Mouse (Mus musculus) embryonic facial prominence, embryonic 12.5 days (tissue): Measurements from ENCODE around the gene Stxbp5. TPM values are rescaled to one million over a fixed set of nuclear protein-coding genes. Genes with fewer than 3 reads are reported as not detected.

Experiments
- ATAC-seq: fragments of 200-750 bp; cut with Nextera tagmentation; 2 replicates; pipeline ENCODE4 v1.8.0; 2017; ENCODE audit not compliant: insufficient number of reproducible peaks, insufficient read depth, low FRiP score, low TSS enrichment
- H3K27ac ChIP-seq: fragments of 300-500 bp; sonication (generic); 2 replicates; pipeline ENCODE4 v1.5.1; 2016; ENCODE audit warnings: mild to moderate bottlenecking
- H3K27me3 ChIP-seq: fragments of 300-500 bp; sonication (generic); 2 replicates; pipeline ENCODE4 v1.6.1; 2016; ENCODE audit warnings: mild to moderate bottlenecking, moderate library complexity
- H3K36me3 ChIP-seq: fragments of 300-500 bp; sonication (generic); 2 replicates; pipeline ENCODE4 v1.6.1; 2016; ENCODE audit warnings: mild to moderate bottlenecking
- H3K4me1 ChIP-seq: fragments of 300-500 bp; sonication (generic); 2 replicates; pipeline ENCODE4 v1.6.1; 2016
- H3K4me2 ChIP-seq: fragments of 300-500 bp; sonication (generic); replicated peaks from 2 replicates; pipeline ENCODE4 v1.6.1; 2016; ENCODE audit warnings: mild to moderate bottlenecking, moderate library complexity
- H3K4me3 ChIP-seq: fragments of 300-500 bp; sonication (generic); 2 replicates; pipeline ENCODE4 v1.5.1; 2016; ENCODE audit warnings: mild to moderate bottlenecking
- H3K9ac ChIP-seq: fragments of 300-500 bp; sonication (generic); 2 replicates; pipeline ENCODE4 v1.6.1; 2016; ENCODE audit warnings: mild to moderate bottlenecking, moderate library complexity
- H3K9me3 ChIP-seq: fragments of 300-500 bp; sonication (generic); 2 replicates; pipeline ENCODE4 v1.6.1; 2016; ENCODE audit warnings: mild to moderate bottlenecking, moderate library complexity
- WGBS: fragments of 180-500 bp; shearing (Covaris S2); methylation state at CpG from one replicate; pipeline ENCODE4 v1.1.7; 2016; 5-methylcytosine and 5-hydroxymethylcytosine counted together
- polyA plus RNA-seq: library from polyadenylated mRNA; unstranded; fragments of >200 nt; fragmentation: Nextera tagmentation; extraction: Ambion mirVana; gene quantifications from 2 replicates; pipeline ENCODE4 v1.2.1, GENCODE M21; 2016

Gene Stxbp5
- polyA plus RNA-seq, 1 experiment from 2014 or later: 6.8 TPM

DNA sequence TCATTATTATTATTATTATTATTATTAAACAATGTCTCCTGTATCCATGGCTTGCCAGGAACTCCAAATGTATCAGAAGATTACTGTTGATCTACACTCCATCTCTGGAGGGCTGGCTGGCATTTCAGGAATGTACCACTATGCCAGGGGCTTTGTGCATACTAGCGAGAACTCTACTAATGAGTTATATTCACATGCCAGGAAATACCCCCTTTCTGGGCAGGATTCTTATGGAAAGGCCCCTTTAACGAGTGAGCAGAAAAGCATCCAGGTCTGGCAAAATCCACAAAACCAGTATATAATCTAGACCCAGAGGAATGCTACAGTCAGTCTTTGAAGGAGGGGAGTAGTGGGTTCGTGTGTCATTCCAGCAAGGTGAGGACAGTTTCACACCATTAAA is 167.0 kb downstream of the Stxbp5 start:
- no peaks in the 10 kb centered on the region for H3K9me3 ChIP-seq
- H3K36me3 ChIP-seq: no peaks in the 10 kb centered on the region
- H3K4me1 ChIP-seq: 0 out of 2 replicates have a peak, but pooled peaks cover 8% of the 10 kb centered on the region
- no peak overlapping the region for H3K4me2 ChIP-seq
- H3K4me3 ChIP-seq: no peak overlapping the region
- no peaks in the 10 kb centered on the region for H3K27me3 ChIP-seq
- H3K9ac ChIP-seq: no peak overlapping the region
- ATAC-seq: no peak
- WGBS: 70% methylated on average over 3 of the region's 3 CpGs
- H3K27ac ChIP-seq: no peak overlapping the region

DNA sequence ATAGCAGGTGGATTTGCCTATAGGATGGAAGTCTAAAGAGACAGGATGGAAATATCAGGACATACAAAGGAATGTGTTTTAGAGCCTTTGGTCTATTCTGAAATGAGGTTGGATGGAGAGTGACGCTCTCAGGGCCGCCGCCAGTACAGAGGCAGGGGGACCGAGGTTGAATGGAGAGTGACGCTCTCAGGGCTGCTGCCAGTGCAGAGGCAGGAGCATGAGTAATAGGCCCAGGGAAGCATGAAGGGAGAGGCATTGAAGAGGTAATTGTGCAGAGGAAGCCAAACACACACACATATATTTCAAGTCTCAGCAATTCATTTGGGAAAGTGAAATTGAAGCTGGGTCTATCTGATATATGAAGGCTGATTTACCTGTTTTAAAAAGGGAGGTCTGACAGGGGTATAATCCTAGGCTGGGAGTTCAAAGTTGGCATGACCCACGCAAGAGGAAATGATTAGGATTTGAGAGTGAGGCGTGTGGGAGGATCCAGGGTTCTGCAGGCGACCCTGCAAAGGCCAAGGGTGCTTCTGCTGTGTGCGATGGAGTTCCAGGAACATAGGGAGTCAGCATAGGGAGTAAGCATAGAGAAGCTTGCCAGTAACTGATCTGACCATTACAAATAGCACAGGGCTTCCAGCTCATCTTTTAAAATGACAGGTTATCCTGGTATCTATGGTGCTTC is 168.7 kb downstream of the Stxbp5 start:
- no peaks in the 10 kb centered on the region for H3K9me3 ChIP-seq
- 80% methylated on average over 9 of the region's 9 CpGs for WGBS
- no peaks in the 10 kb centered on the region for H3K36me3 ChIP-seq

DNA sequence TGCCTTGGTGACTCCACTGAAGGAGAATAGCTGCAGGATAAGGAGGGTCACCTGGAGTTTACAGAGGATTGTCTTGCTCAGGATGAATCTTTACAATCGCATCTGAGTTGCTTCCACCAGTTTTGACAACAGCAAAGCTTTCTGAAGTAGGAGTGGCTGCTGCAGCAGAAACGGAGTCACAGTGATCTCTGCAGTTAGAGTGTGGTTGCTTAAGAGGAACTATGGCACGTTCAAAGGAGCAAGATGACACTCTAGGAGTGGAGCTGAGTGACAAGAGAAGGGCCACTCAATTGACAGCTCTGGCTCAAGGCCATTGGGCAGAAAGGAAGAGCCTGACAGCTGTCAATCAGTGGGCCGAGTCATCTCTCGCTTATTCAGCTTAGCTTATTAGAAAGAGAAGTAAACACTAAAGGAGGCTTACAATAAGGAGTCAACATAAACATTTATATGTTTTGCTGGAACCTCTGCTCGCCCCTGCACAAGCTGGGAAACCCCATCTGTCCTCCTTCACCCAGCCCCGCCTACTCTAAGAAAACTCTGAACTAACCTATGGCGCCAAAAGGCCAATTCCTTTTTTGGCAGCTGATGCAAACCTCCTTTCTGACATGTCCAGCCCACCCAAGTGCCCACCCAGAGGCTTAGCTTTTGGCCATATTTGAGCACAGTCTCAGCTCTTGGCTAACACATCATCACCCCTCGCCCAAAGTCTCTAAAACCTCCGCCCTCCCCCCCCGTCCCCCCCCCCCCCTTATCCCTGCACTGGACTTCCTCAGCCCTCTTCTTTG is 178.2 kb downstream of the Stxbp5 start:
- Histone ChIP-seq H3K4me1 (no peaks in the 10 kb centered on the region), H3K36me3 (no peaks in the 10 kb centered on the region), H3K4me3 (no peak overlapping the region), H3K9ac (no peak overlapping the region), H3K9me3 (no peaks in the 10 kb centered on the region), H3K27ac (no peak overlapping the region), H3K4me2 (no peak overlapping the region), H3K27me3 (no peaks in the 10 kb centered on the region)
- no peak for ATAC-seq
- 79% methylated on average over 11 of the region's 11 CpGs for WGBS

More for the DNA sequence above, 168.7 kb downstream of the Stxbp5 start:
- no peak overlapping the region for H3K27ac ChIP-seq
- no peaks in the 10 kb centered on the region for H3K27me3 ChIP-seq
- no peak overlapping the region for H3K4me3 ChIP-seq
- 0 out of 2 replicates have a peak, but pooled peaks cover 8% of the 10 kb centered on the region for H3K4me1 ChIP-seq
- no peak overlapping the region for H3K4me2 ChIP-seq
- ATAC-seq: no peak
- H3K9ac ChIP-seq: no peak overlapping the region

DNA sequence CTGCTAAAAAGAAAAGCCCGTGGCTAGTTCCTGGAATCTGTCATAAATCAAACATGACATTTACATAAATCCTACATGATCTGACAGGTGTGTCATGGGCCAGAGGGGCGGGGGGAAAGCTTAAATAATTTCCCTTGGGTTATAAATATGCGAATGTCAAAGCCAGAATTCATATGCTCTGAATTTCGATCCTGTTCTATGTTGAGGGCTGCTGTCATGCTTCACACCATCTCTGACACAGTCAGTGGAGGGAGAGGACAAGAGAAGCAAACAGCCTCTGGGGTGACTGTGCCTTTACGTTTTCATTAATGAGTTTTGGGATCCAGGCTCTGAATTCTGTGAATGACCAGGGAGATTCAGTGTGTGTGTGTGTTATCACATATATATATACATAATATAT is 180.9 kb downstream of the Stxbp5 start:
- no peaks in the 10 kb centered on the region for H3K36me3 ChIP-seq
- no peak overlapping the region for H3K27ac ChIP-seq
- 66% methylated on average over 5 of the region's 5 CpGs for WGBS
- no peak overlapping the region for H3K9ac ChIP-seq
- no peaks in the 10 kb centered on the region for H3K27me3 ChIP-seq
- ATAC-seq: no peak
- H3K4me3 ChIP-seq: no peak overlapping the region
- no peaks in the 10 kb centered on the region for H3K9me3 ChIP-seq
- no peaks in the 10 kb centered on the region for H3K4me1 ChIP-seq
- no peak overlapping the region for H3K4me2 ChIP-seq

DNA sequence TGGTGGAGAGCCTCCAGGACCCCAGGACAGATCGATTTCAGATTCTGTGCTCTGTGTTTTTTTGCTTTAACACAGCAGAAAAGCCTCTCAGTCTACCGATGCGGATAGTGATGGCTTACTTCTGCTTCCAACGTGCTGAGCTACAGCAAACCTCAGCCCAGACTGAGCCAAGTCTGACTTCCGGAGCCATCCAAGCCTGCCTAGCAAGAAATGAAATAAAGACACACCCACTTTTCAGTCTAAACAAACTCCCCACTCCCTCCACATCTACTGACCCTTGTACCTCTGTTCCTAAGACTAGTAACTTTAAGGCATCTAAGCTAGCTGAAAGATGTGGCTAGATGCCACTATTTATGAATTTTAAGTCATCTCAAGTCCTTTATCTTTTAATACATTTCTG is 182.8 kb downstream of the Stxbp5 start:
- H3K9ac ChIP-seq: no peak overlapping the region
- H3K4me1 ChIP-seq: no peaks in the 10 kb centered on the region
- no peak overlapping the region for H3K4me3 ChIP-seq
- ATAC-seq: no peak
- no peaks in the 10 kb centered on the region for H3K9me3 ChIP-seq
- no peak overlapping the region for H3K27ac ChIP-seq
- no peak overlapping the region for H3K4me2 ChIP-seq
- H3K36me3 ChIP-seq: no peaks in the 10 kb centered on the region
- H3K27me3 ChIP-seq: no peaks in the 10 kb centered on the region
- WGBS: 64% methylated on average over 5 of the region's 5 CpGs

Other genes starting within 250 kb of the Stxbp5 start
- gene Samd5, start 225.9 kb downstream of the Stxbp5 start, polyA plus RNA-seq: 8.8 and 9.4 TPM in 2 replicates